Mouse (Mus musculus) testis, postnatal 10 days (tissue): ENCODE measurements around the gene Gpr34.

ENCODE experiments used
- DNase-seq: peaks from one replicate; pipeline ENCODE4 v3.0.0; 2021; ENCODE audit warnings: low spot score

Gpr34 gene

DNA sequence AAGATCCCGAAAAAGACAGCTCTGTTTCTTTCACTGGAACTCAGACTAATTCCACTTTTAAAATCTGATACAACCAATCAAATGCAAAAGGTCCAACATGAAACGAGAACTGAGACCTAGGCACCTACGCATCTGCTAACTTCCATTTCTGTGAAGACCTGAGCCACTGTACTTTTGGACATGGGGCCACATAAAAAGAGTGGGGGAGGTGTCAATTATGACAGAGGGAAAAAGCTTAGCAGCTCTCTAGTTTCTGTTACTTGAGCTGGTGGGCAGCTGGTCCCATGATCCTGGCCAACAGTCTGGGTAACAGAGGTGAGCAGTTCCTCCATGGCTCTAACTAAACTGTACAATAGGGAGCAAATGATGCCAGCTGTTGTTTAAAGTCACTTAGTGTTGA lies 41.1 kb downstream of the Gpr34 start:
- no peak for DNase-seq

DNA sequence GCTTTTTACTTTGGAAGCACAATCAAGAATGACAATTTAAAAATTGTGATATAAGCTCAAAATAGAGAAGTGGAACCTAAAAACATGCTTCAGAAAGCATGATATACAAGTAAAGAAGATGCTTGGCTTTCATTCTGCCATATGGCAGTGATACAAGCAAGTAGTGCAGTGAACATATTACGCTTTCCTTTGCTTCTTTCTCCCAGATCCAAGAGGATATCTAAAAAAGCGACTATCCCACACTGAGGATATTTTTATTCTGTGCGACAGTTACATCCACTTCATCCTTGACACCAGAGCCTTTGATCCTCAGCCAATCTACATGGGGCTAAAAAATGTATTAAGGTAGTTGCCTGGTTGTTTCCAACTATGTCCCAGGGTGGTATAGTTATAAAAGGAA lies 49.9 kb downstream of the Gpr34 start:
- DNase-seq = no peak

DNA sequence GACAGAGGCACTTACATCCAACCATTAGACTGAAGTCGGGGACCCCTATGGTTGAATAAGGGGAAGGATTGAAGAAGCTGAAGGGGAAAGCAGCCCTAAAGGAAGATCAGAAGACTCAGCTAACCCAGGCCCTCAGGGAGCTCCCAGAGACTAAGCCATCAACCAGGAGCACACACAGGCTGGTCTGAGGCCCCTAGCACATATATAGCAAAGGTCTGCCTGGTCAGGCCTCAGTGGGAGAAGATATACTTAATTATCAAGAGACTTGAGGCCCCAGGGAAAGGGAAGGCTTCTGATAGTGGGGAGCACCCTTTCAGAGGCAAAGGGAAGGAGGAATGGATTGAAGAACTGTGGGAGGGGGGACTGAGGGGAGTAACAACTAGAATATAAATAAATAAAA lies 54.7 kb downstream of the Gpr34 start:
- no peak for DNase-seq

DNA sequence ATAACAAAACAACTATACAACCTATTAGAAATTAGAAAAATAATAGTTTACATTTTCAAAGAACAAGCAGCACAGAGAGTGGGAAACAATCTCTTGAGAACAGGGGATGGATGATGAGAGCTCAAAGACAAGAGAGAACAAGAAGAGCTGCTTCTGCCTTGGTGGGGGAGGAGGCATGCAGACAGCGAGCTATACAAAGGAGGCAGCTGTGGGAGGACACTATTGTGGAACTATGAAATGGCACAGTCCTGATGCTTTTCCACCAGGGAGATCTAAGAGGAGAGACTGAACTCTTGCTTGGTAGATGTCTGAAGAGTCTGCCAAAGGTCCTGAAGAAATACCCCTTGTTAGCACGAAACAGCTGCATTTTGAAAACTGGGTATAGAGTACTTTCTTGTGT lies 56.5 kb downstream of the Gpr34 start:
- no peak for DNase-seq
